Mouse (Mus musculus) bone marrow, adult 2 months (tissue): ENCODE results near the gene Il6ra. TPM values are rescaled to one million over a fixed set of nuclear protein-coding genes. Genes with fewer than 3 reads are reported as not detected.

Source experiments
- H3K27ac ChIP-seq: fragments of 200-500 bp; 2 replicates; pipeline ENCODE4 v1.5.1; 2012; ENCODE audit warnings: low read depth, mild to moderate bottlenecking, control low read depth, inconsistent platforms, low read length; ENCODE audit not compliant: control insufficient read depth, poor library complexity, insufficient read depth
- H3K4me1 ChIP-seq: fragments of 200-500 bp; 2 replicates; pipeline ENCODE4 v1.6.1; 2011; ENCODE audit warnings: low read length; ENCODE audit not compliant: control insufficient read depth, insufficient read depth
- H3K4me3 ChIP-seq: fragments of 200-500 bp; replicated peaks from 2 replicates; pipeline ENCODE3; 2011; ENCODE audit warnings: mild to moderate bottlenecking, low read depth, low read length, control low read depth; ENCODE audit not compliant: control insufficient read depth
- CTCF ChIP-seq: fragments of 200-500 bp; IDR thresholded peaks from 2 replicates; pipeline ENCODE4 v1.5.1; 2011; ENCODE audit warnings: low read length, control low read depth; ENCODE audit not compliant: control insufficient read depth, insufficient read depth
- POLR2A ChIP-seq: fragments of 200-500 bp; IDR thresholded peaks from 2 replicates; pipeline ENCODE4 v1.6.1; 2011; ENCODE audit warnings: low read depth, mild to moderate bottlenecking, control low read depth, low read length, borderline replicate concordance; ENCODE audit not compliant: control insufficient read depth
- WGBS: fragments of 180-500 bp; shearing (Covaris S2); methylation state at CpG from one replicate; pipeline ENCODE4 v1.1.7; 2018; 5-methylcytosine and 5-hydroxymethylcytosine counted together
- polyA plus RNA-seq: library from polyadenylated mRNA; stranded (reverse); fragments of >200 nt; gene quantifications from 2 replicates; pipeline ENCODE4 v1.2.4, GENCODE M21; 2011; ENCODE audit warnings: low replicate concordance; ENCODE audit not compliant: missing spikeins, insufficient read depth, insufficient read length

Gene Il6ra
- polyA plus RNA-seq, 1 experiment, result 11.4 TPM

DNA sequence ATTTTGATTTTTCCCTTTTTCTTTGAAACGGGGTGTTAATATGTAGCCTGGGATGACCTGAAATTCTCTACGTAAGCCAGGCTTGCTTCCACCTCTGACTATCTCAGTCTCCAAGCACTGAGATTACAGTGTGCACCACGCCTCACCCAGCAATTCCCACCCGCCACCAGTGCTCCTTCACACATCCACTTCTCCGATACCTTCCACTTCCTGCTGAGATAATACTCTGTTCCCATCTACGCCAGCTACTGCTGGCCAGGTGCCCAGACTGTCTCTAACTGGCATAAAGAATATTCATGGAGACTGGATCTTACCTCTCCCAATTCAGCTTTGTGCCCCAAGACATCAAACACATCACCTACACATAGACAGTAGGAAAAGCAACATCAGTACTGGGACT is 35.7 kb upstream of the Il6ra start:
- Histone ChIP-seq H3K4me1 (no peaks in the 10 kb centered on the region), H3K4me3 (no peak overlapping the region), H3K27ac (no peak overlapping the region)
- WGBS, result 70% methylated on average over 6 of the region's 6 CpGs
- TF ChIP-seq POLR2A (no peak), CTCF (no peak)

DNA sequence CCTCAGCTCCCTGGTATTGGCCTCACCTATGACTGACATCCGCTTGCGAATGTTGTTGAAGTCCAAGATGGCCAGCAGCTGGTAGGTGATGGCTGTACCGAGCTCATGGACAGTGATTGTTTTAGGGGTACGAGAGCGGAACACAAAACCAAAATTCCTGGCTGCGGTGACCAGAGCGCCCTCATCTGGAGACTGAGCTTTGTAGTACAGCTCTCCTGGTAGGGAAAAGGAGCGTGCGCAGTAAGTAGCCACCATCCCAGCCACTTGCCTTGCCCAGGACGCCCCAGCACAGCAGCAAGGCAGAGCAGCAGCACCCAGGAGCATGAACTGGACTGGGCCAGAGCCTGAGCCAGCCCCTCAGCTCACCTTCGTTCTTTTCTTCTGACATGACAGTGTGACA is 35.0 kb upstream of the Il6ra start:
- no peaks in the 10 kb centered on the region for H3K4me1 ChIP-seq
- no peak overlapping the region for H3K4me3 ChIP-seq
- no peak for TF ChIP-seq CTCF
- no peak for TF ChIP-seq POLR2A
- 86% methylated on average over 11 of the region's 11 CpGs for WGBS
- H3K27ac ChIP-seq, result no peak overlapping the region

DNA sequence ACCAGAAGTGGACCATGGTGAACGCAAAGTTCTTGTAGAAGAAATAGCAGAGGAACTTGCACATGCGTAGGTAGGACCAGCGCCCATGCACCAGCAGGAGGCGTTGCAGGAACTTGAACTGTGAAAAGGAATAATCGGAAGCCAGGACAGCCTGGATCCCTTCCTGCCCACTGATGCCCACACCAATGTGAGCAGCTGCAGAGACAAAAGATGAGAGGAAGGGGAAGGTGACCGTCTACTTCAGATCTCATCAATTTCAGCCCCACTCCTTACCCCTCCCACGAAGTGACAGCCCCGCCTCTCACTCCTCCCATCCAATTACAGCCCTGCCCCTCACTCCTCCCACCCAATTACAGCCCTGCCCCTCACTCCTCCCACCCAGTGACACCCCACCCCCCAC is 32.0 kb upstream of the Il6ra start:
- H3K4me1 ChIP-seq, result no peaks in the 10 kb centered on the region
- WGBS, result 81% methylated on average over 8 of the region's 8 CpGs
- H3K4me3 ChIP-seq, result no peak overlapping the region
- no peak overlapping the region for H3K27ac ChIP-seq
- no peak for TF ChIP-seq CTCF

DNA sequence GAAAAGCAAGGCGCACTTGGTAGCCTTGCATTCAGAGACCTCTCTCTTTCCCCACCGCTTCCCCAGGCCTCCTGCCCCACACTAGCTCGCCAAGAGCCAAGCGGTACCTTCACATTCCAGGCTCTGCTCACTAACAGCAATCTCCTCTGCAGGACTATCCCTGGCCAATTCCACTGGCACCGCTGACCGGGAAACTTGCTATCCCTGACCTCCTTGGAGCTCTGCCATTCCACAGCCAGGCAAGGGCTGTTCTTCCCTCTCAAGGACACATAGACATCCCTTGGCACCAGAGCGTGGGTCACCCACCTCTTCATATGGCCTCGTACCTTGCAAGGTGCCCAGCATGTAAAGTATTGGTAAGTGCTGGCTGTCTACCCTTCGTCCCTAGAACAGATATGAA is 29.9 kb upstream of the Il6ra start:
- Histone ChIP-seq H3K4me3 (no peak overlapping the region), H3K27ac (no peak overlapping the region), H3K4me1 (no peaks in the 10 kb centered on the region)
- TF ChIP-seq CTCF (no peak), POLR2A (no peak)
- WGBS, result 88% methylated on average over 9 of the region's 9 CpGs

DNA sequence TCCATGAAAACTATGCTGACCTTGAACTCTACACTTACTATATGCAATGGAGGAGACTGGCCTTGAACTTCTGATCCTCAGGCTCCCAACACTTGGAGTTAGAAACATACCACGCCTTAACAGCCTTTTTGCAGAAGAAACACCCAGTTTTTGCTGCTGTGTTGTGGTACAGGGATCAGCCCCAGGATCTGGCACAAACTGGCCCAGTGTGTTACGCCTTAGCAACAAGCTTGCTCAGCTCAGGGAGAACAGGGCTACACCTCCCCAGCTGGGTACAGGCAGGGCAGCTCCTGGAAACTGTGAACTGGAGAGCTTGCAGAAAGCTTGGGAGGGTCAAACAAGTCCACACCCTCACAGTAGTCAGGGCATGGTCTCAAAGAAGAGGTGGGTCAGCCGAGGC is 23.5 kb upstream of the Il6ra start:
- 78% methylated on average over 3 of the region's 3 CpGs for WGBS
- Histone ChIP-seq H3K27ac (no peak overlapping the region), H3K4me1 (no peaks in the 10 kb centered on the region), H3K4me3 (no peak overlapping the region)
- TF ChIP-seq CTCF, result no peak
- no peak for TF ChIP-seq POLR2A

DNA sequence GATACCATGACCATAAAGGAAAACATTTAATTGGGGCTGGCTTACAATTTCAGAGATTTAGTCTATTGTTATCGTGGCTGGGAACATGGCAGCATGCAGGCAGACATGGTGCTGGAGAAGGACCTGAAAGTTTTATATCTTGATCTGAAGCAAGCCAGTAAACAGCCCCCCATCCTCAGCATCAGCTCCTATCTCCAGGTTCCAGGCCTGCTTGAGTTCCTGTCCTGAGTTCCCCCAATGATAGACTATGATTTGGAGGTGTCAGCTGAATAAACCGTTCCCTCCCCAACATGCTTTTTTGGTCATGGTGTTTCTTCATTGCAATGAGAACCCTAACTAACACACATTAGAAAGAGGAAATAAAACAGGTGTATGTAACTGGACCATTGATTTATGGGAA is 19.9 kb upstream of the Il6ra start:
- Histone ChIP-seq H3K27ac (no peak overlapping the region), H3K4me1 (no peaks in the 10 kb centered on the region), H3K4me3 (no peak overlapping the region)
- TF ChIP-seq POLR2A, result no peak
- no peak for TF ChIP-seq CTCF
- 42% methylated on average over 2 of the region's 2 CpGs for WGBS

DNA sequence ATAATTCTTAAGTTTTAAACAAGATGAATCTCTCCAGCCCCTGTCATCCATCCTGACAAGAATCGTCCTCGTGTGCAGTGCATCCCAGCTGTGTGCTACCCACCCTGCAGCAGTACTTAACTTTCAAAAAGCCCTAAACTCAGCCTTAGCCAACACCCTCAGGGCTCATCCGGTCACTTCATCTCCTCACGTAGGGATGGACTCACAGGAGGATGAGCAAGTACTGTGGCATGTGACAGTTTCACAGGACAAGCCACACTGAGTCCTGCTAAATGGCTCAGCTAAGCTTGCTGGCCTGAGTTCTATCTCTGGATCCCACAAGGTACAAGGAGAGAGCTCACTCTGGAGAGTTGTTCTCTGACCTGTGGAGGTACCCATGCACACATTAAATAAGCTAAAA is 16.0 kb upstream of the Il6ra start:
- no peak overlapping the region for H3K4me3 ChIP-seq
- WGBS, result 89% methylated on average over 4 of the region's 4 CpGs
- TF ChIP-seq CTCF, result no peak
- TF ChIP-seq POLR2A, result no peak
- H3K27ac ChIP-seq, result no peak overlapping the region
- no peaks in the 10 kb centered on the region for H3K4me1 ChIP-seq

DNA sequence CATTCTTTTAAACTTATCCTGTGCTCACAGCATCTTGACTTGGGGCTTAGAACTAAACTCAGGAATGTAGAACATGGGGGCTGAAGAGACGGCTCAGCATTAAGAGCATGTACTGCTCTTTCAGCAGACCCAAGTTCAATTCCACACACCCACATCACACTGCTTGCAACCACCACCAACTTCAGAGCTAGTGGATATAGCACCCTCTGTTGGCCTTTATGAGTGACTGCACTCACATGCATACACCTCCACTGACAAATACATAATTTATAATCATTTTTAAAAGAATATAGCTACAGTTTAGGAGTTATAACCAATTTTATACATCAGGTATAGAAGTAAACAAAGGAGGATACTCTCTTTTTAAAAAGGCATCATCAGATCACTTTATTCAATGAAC is 13.4 kb upstream of the Il6ra start:
- peak; percentile 27; the same call in 1 of the 2 replicates for TF ChIP-seq CTCF
- no peak for TF ChIP-seq POLR2A
- 87% methylated on average over 1 of the region's 1 CpGs for WGBS
- Histone ChIP-seq H3K27ac (no peak overlapping the region), H3K4me3 (no peak overlapping the region), H3K4me1 (no peaks in the 10 kb centered on the region)

DNA sequence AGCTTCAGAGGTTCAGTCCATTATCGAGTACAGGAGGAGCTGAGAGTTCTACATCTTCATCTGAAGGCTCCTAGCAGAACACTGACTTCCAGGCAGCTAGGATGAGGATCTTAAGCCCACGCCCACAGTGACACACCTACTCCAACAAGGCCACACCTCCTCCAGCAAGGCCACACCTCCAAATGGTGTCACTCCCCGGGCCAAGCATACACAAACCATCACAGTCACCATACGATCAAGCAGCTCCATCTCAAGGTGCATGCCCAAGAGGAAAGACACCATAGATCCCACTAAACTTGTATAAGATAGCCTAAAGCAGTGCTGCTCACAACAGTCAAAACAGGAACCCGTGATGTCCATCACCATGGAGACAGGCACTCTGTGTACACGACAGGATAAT is 7.7 kb upstream of the Il6ra start:
- Histone ChIP-seq H3K4me3 (no peak overlapping the region), H3K4me1 (no peaks in the 10 kb centered on the region), H3K27ac (no peak overlapping the region)
- 62% methylated on average over 6 of the region's 6 CpGs for WGBS
- TF ChIP-seq CTCF (no peak), POLR2A (no peak)

DNA sequence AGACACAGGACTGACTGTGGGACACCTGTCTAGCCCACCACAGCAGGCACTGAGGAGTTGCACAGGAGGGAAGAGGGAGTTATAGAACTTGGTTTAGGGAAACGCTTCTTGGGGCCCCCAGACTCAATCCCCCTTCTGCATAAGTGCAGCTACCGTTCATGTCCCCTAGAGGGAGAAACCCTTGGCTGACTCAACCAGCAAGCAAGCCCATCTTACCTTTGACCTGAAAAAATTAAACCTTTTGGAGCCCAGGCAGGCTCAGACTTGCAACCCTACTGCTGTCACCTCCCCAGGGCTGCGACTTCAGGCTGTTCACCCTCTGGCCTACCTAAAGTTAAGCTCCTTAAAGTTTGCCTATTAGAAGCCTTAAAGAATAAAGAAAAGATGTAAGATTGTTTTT is 4.4 kb upstream of the Il6ra start:
- WGBS, result 76% methylated on average over 3 of the region's 3 CpGs
- TF ChIP-seq CTCF (no peak), POLR2A (no peak)
- Histone ChIP-seq H3K4me3 (no peak overlapping the region), H3K4me1 (no peaks in the 10 kb centered on the region; the same call in 1 of the 2 replicates), H3K27ac (no peak overlapping the region)
